Mouse (Mus musculus): ENCODE data around the gene Rapgef6. TPM values are rescaled to one million over a fixed set of nuclear protein-coding genes. Genes with fewer than 3 reads are reported as not detected.
"Not testable (repeated sequence)": the region's sequence is repeated elsewhere in the genome, so short reads cannot be mapped to it uniquely, and the experiment has no call there.

The Rapgef6 gene
- polyA plus RNA-seq, 1 experiment: 47.2 TPM

- TF ChIP-seq CTCF (IDR thresholded peaks at IDR 0.05; ENCODE audit: extremely low read depth, insufficient read depth, insufficient read length, insufficient replicate concordance) (no peak), POLR2A (IDR thresholded peaks at IDR 0.05; ENCODE audit: low read depth, low read length) (no peak)
- Histone ChIP-seq H3K4me3 (ENCODE audit: extremely low read depth, insufficient read depth, insufficient read length) (no peak overlapping the region), H3K27ac (ENCODE audit: insufficient read depth, low read length) (no peak overlapping the region), H3K36me3 (ENCODE audit: control insufficient read depth, insufficient read depth, low read length) (peaks cover 1% of the 10 kb centered on the region; the same call in 1 of the 2 replicates), H3K4me1 (ENCODE audit: control insufficient read depth, insufficient read depth, insufficient read length) (no peaks in the 10 kb centered on the region), H3K27me3 (ENCODE audit: control insufficient read depth, insufficient read depth, low read length) (no peaks in the 10 kb centered on the region)
- 74% methylated on average over 1 of the region's 1 CpGs for WGBS
- DNase-seq (ENCODE audit: low read depth in 1 of 2, low spot score in 2 of 2): no peak
These were observed 75.3 kb downstream of the Rapgef6 start for GRCm38 (mm10) chr11:54597902-54598447.

- H3K4me1 ChIP-seq (ENCODE audit: control insufficient read depth, insufficient read depth, insufficient read length): no peaks in the 10 kb centered on the region
- H3K4me3 ChIP-seq (ENCODE audit: extremely low read depth, insufficient read depth, insufficient read length): no peak overlapping the region
- no peak for DNase-seq (ENCODE audit: low read depth in 1 of 2, low spot score in 2 of 2)
- H3K27me3 ChIP-seq (ENCODE audit: control insufficient read depth, insufficient read depth, low read length): no peaks in the 10 kb centered on the region
- peaks cover 1% of the 10 kb centered on the region; the same call in 1 of the 2 replicates for H3K36me3 ChIP-seq (ENCODE audit: control insufficient read depth, insufficient read depth, low read length)
- no peak overlapping the region for H3K27ac ChIP-seq (ENCODE audit: insufficient read depth, low read length)
- TF ChIP-seq CTCF (IDR thresholded peaks at IDR 0.05; ENCODE audit: extremely low read depth, insufficient read depth, insufficient read length, insufficient replicate concordance) (no peak), POLR2A (IDR thresholded peaks at IDR 0.05; ENCODE audit: low read depth, low read length) (no peak)
- WGBS: 84% methylated on average over 2 of the region's 2 CpGs
These were observed 78.5 kb downstream of the Rapgef6 start for GRCm38 (mm10) chr11:54601121-54601520.

GRCm38 (mm10) chr11:54602764-54603163 is 80.1 kb downstream of the Rapgef6 start:
- not testable (repeated sequence) for H3K27ac ChIP-seq (ENCODE audit: insufficient read depth, low read length); H3K4me1 ChIP-seq (ENCODE audit: control insufficient read depth, insufficient read depth, insufficient read length); H3K36me3 ChIP-seq (ENCODE audit: control insufficient read depth, insufficient read depth, low read length); H3K27me3 ChIP-seq (ENCODE audit: control insufficient read depth, insufficient read depth, low read length); H3K4me3 ChIP-seq (ENCODE audit: extremely low read depth, insufficient read depth, insufficient read length); DNase-seq (ENCODE audit: low read depth in 1 of 2, low spot score in 2 of 2)
- WGBS: 86% methylated on average over 1 of the region's 1 CpGs

- Histone ChIP-seq H3K36me3 (ENCODE audit: control insufficient read depth, insufficient read depth, low read length) (peaks cover 1% of the 10 kb centered on the region; the same call in 1 of the 2 replicates), H3K4me1 (ENCODE audit: control insufficient read depth, insufficient read depth, insufficient read length) (no peaks in the 10 kb centered on the region), H3K27me3 (ENCODE audit: control insufficient read depth, insufficient read depth, low read length) (no peaks in the 10 kb centered on the region), H3K4me3 (ENCODE audit: extremely low read depth, insufficient read depth, insufficient read length) (no peak overlapping the region), H3K27ac (ENCODE audit: insufficient read depth, low read length) (no peak overlapping the region)
- WGBS: 87% methylated on average over 3 of the region's 3 CpGs
- TF ChIP-seq POLR2A (IDR thresholded peaks at IDR 0.05; ENCODE audit: low read depth, low read length): no peak
- no peak for TF ChIP-seq CTCF (IDR thresholded peaks at IDR 0.05; ENCODE audit: extremely low read depth, insufficient read depth, insufficient read length, insufficient replicate concordance)
- no peak for DNase-seq (ENCODE audit: low read depth in 1 of 2, low spot score in 2 of 2)
These were observed 81.8 kb downstream of the Rapgef6 start for GRCm38 (mm10) chr11:54604415-54604814.

GRCm38 (mm10) chr11:54613628-54614027 is 91.0 kb downstream of the Rapgef6 start:
- Histone ChIP-seq H3K4me3 (ENCODE audit: extremely low read depth, insufficient read depth, insufficient read length) (no peak overlapping the region), H3K27ac (ENCODE audit: insufficient read depth, low read length) (no peak overlapping the region), H3K4me1 (ENCODE audit: control insufficient read depth, insufficient read depth, insufficient read length) (no peaks in the 10 kb centered on the region; the same call in 1 of the 2 replicates), H3K36me3 (ENCODE audit: control insufficient read depth, insufficient read depth, low read length) (peaks cover 2% of the 10 kb centered on the region), H3K27me3 (ENCODE audit: control insufficient read depth, insufficient read depth, low read length) (no peaks in the 10 kb centered on the region)
- no peak for TF ChIP-seq CTCF (IDR thresholded peaks at IDR 0.05; ENCODE audit: extremely low read depth, insufficient read depth, insufficient read length, insufficient replicate concordance)
- no peak for TF ChIP-seq POLR2A (IDR thresholded peaks at IDR 0.05; ENCODE audit: low read depth, low read length)
- DNase-seq (ENCODE audit: low read depth in 1 of 2, low spot score in 2 of 2): no peak

- no peaks in the 10 kb centered on the region for H3K27me3 ChIP-seq (ENCODE audit: control insufficient read depth, insufficient read depth, low read length)
- whole genome bisulfite sequencing: 89% methylated on average over 1 of the region's 1 CpGs
- H3K4me1 ChIP-seq (ENCODE audit: control insufficient read depth, insufficient read depth, insufficient read length): no peaks in the 10 kb centered on the region; the same call in 1 of the 2 replicates
- no peak for TF ChIP-seq POLR2A (IDR thresholded peaks at IDR 0.05; ENCODE audit: low read depth, low read length)
- TF ChIP-seq CTCF (IDR thresholded peaks at IDR 0.05; ENCODE audit: extremely low read depth, insufficient read depth, insufficient read length, insufficient replicate concordance): no peak
- H3K36me3 ChIP-seq (ENCODE audit: control insufficient read depth, insufficient read depth, low read length): peaks cover 2% of the 10 kb centered on the region
- no peak for DNase-seq (ENCODE audit: low read depth in 1 of 2, low spot score in 2 of 2)
- H3K4me3 ChIP-seq (ENCODE audit: extremely low read depth, insufficient read depth, insufficient read length): no peak overlapping the region
- no peak overlapping the region for H3K27ac ChIP-seq (ENCODE audit: insufficient read depth, low read length)
These were observed 91.9 kb downstream of the Rapgef6 start for GRCm38 (mm10) chr11:54614560-54614959.

GRCm38 (mm10) chr11:54618841-54619240 is 96.2 kb downstream of the Rapgef6 start:
- Histone ChIP-seq H3K27ac (ENCODE audit: insufficient read depth, low read length) (no peak overlapping the region), H3K4me1 (ENCODE audit: control insufficient read depth, insufficient read depth, insufficient read length) (no peaks in the 10 kb centered on the region; the same call in 1 of the 2 replicates), H3K4me3 (ENCODE audit: extremely low read depth, insufficient read depth, insufficient read length) (no peak overlapping the region), H3K27me3 (ENCODE audit: control insufficient read depth, insufficient read depth, low read length) (no peaks in the 10 kb centered on the region), H3K36me3 (ENCODE audit: control insufficient read depth, insufficient read depth, low read length) (peaks cover 9% of the 10 kb centered on the region; the same call in 1 of the 2 replicates)
- TF ChIP-seq CTCF (IDR thresholded peaks at IDR 0.05; ENCODE audit: extremely low read depth, insufficient read depth, insufficient read length, insufficient replicate concordance) (no peak), POLR2A (IDR thresholded peaks at IDR 0.05; ENCODE audit: low read depth, low read length) (no peak)
- no peak for DNase-seq (ENCODE audit: low read depth in 1 of 2, low spot score in 2 of 2)
- 32% methylated on average over 2 of the region's 2 CpGs for WGBS

Measured in spleen, adult 2 months (tissue).